Mouse (Mus musculus) thymus, postnatal 0 days (tissue): Measurements from ENCODE around the gene Vav2. TPM values are rescaled to one million over a fixed set of nuclear protein-coding genes. Genes with fewer than 3 reads are reported as not detected.
A peak's percentile ranks its signal among the peaks of the same experiment; 100 is the strongest.

Experiments
- DNase-seq: peaks from one replicate; pipeline ENCODE4 v3.0.0-alpha.2; 2015; ENCODE audit warnings: low spot score
- polyA plus RNA-seq: library from polyadenylated mRNA; unstranded; fragments of >200 nt; fragmentation: Nextera tagmentation; extraction: Ambion mirVana; gene quantifications from 2 replicates; pipeline ENCODE4 v1.2.1, GENCODE M21; 2015

Gene Vav2
- 6.4 and 7.9 TPM in 2 replicates for polyA plus RNA-seq

DNA sequence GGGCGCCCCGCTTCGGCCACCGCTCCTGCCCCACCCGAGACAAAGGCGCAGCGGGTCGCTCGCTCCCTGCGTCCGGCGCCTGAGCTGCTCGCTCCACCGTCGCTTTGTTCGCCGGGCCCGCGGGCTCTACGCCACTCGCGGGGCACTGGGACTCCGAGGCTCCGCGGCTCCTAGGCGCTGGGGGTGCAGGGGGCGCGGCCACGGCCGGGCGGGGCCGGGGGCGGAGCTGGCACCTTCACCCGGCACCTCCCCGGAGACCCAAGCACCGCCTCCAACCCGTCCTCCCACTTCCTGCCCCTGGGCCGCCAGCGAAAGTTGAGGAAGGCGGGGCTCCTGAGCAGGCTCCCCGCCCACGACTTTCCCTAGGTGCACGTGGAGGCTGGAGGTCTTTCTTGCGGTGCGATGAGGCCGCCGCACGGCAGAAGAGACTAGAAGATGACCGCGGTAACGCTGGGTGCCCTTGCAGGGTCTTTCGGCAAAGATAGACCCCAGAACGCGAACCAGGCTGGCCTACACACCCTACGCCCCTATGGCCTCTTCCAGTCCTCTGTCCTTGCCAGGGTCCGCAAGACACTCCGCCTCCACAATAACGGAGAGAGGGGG is at the start of gene Vav2:
Vav2 (minus strand) TSS at position 179 of the 603 bp plus-strand sequence.
- DNase-seq: peak; percentile 96

DNA sequence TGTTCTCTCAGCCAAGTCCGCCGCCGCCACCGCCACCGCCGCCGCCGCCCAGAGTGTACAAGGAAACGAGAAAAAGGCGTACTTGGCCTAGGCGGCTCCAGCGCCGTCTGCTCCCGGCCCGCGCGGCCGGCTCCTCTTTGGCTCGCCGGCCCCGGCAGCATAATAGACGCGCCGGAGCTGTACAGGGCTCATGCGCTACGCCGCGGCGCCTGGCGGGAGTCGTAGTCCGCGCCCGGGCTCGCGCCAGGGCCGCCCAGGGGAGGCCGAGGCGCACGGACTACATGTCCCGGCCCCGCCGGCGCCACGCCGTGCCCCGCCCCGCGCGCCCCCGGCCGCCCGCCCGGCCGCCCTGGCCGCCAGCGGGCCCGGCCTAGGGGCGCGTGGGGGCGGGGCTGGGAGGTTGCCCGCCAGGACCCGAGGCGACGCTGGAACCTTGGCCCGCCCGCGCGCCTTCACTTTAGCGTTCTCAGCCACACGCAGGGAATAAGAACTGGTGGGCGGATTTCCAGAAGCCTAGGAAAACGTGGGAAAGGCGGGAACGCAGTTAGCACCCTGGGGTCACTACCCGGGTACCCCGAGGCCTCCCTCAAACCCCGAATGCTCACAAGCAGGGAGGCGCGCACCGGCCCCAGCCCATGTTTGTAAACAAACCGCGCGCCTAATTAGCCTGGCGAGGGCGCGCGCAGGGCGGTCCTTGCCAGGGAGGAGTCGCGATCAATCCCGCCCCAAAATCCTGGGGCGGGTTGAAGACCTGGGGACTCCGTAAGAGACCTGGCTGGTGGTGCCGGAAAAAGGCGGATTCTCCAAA is 48.9 kb upstream of the Vav2 start:
- DNase-seq: peak; percentile 91

DNA sequence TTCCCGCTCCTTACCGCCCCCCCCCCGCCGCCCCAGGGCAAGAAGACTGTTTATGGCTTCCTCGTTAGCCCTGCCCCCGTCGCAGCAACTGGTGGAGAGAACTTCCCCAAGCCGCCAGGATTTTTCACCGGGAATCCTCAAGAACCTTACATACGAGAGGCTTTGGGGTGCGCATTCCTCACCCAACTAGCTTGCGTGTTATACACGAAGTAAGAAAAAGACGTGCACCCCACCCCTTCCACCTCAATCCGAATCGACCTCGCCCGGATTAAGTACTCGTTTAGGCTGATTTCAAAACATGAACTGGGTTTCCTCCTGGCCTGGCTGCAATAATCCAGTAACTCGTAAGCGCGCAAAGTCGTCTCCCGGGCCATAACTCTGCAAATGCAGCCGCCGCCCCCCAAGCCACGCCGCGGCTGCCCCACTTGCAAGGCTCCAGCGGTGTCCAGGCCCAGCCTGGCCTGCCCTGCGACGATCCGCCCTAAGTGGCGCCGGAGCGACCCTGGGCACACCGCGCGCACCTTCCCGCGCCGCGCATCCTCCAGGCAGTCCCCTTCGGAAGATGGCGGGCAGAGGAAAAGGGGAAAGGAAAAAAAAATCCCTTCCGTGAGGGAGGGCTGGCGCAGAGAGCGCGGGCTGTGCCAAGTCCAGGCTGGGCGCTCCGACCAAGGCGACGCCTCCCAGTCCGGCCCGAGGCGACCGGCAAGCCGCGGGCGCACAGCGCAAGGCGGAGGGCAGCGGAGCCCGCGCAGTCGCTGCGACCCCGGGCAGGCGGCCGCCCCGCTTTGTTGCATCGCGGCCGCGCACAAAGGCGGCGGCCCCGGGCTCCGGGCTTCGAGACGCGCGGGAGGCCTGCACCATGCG is 48.0 kb upstream of the Vav2 start:
- DNase-seq: peak; percentile 57

DNA sequence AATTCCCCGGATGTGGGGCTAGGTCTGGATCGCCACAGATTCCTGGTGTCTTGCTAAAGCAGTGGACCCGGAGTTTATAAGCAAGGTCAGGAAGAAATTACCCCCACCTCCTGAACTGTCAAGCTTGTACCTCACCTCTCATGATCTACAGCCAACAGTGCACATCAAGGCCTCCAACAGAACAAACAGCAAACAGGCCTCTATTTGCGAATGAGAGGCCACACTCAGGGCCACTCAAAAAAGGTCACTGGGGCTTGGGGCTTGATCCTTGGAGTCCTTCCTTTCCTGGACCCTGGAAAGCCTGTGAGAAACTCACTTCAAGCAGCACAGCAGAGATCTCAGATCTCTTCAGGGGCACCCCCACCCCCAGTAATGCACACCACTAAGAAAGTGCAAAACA is 47.1 kb upstream of the Vav2 start:
- DNase-seq: no peak

DNA sequence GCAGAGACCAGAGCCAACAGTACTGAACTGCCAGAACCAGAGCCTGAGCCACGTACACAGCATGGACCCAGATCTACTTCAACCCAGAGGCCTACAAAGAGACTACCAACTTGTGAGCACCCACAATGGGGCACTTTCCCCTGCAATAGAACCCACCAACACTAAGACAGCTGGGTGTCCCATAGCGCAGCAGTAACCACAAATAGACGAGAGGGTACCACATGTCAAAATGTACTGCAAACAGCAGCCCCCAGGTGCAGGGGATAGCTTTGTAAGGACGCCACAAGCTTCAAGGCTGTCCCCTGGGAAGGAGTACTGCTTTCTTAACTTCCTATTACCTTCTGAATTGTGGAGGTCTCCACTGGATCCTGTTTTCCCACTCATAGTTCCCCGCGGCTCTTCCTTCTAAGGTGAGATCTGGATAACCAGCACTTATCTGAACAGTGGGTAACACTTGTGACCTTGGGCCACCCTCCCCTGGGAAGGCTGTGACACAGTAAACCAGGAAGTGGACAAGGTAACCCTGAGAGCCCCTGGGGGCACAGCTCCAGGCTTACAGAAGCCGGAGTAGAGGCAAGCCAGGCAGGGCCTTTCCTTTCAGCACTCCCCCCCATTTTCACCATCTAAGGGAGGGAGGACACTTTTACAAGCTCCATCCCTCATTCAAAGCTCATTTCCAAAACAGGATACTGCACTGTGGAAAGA is 46.4 kb upstream of the Vav2 start:
- DNase-seq: peak; percentile 72

DNA sequence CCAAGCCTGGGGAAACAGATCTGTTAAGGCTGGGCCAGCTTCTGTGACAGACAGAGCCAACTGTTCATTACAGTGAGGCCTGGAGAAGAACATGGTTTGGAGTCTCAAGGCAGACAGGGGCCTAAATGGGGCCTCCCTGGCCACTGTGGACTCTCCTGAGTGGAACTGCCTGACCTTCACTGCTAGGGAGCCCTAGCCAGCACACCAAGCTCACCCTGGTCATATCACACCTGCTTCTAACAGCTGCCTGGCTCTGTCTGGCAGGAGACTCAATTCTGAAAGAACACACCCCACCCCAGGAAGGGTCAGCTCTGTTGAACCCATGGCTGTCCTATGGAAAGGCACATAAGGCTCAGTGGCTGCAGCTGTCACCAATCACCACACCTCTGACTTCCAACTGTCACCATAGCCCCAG is 44.3 kb upstream of the Vav2 start:
- DNase-seq: no peak

DNA sequence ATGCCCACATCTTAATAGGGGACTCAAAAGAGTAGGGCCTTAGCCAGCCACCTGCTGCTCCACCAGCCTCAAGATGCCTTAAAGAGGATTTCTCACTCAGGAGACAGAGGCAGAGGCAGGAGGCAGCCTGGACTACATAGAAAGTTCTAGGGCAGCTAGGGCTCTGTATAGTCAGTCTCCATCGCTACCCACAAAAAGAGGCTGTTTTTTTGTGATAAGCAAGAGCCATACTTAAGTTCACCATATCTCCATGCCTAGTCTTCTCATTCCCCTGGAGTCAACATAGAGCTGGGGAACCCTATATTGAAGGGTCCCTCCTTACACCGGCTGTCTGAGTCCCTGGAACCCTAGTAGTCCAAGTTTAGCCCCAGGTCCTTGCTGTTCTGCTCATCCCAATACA is 43.7 kb upstream of the Vav2 start:
- no peak for DNase-seq

DNA sequence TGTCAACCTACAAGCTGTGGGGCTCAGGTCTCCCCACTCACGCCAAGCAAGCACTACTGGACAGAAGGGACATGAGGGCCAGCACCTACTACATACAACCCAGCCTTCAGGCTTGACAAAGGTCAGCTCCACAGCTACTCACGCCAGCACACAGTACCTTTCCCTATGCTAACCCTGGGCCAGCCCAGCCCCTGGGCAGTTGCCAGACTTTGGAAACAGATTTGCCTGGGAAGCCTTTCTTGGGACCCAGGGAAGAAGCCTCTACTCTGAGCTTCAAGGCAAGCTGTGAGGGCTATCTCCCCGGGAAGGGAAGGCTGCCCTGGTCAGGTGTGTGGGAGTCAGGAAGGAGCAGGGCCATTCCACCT is 43.1 kb upstream of the Vav2 start:
- no peak for DNase-seq

DNA sequence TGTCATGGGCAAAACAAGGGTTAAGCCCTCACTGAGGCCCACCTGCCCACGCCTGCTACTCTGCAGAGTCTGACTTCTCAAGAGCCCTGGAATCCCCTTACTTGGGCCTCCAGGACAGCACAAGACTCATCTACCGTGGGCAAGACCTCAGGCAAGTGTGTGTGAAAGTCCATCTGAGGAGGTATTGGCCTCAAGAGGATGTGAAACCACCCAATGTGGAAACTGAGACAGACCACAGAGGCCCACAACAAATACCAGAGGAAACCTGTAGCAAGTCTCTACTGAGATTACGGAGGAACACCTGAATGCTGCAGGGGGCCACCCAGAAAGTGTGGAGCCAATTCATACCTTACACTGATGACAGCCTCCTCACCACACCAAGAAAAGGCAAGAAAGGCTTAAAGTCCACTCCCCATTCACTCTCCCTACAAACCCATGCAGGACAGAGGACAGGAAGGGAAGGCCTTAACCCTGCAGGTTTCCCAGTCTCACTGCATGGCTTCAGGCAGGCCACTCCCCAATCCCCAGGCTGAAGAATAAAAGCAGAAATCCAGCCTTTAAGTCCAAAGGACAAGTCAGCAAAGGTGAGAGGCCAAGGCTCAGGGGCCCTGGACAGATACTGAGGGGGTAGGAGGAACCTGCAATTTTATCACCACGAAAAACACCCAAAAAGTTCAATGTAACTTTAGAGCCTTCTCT is 42.6 kb upstream of the Vav2 start:
- DNase-seq: no peak

DNA sequence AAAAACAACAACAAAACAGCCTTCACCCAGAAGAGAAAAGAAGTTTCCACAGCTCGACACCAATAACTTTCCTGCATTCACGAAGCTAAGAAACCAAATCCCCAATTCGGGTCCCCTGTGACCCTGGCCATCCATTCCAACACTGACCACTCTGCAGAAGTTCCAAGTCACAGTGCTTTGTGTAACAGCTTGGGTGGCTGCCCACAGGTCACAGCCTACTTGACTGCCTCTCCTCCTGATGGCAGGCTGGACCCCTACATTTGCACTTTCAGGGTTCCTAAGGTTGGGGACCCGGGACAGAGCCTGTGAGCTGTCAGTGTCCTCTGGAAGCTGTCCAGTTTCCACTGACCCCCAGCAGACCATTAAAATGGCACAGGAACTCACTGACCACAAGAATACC is 36.1 kb upstream of the Vav2 start:
- DNase-seq: no peak

DNA sequence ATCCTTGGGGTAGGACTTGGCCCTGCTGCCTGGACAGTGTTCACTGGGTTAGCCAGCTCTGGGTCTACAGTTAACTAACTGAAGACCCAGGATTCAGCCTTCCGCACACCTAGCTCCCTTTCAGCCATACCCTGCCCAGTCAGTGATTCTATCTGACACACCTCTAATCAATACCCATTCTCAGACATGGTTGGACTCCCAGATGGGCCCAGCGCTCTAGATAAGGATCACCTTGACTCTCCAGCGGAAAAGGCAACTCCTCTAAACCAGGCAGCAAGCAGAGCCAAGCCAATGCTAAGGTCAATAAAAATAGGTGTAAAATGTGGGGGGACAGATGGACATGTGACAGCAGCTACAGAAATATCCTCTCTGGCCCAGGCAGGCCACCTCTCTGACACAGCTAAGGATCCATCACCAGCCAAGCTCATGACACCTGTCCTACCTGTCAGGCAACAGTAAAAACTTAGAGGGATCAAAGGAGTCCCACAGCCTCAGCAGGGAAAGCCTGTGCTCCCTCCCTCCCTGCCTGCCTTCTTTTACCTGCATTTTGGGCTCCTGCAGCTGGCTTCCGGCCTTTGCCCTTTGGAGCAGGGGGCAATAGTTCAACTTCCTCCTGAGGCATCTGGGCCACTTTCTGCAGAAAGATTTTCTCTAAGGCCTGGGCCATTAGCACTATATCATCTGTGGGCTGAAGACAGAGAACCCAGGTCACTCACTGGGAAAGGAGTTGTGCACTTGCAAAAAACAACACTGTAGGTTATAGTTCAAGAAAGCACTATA is 35.2 kb upstream of the Vav2 start:
- no peak for DNase-seq

DNA sequence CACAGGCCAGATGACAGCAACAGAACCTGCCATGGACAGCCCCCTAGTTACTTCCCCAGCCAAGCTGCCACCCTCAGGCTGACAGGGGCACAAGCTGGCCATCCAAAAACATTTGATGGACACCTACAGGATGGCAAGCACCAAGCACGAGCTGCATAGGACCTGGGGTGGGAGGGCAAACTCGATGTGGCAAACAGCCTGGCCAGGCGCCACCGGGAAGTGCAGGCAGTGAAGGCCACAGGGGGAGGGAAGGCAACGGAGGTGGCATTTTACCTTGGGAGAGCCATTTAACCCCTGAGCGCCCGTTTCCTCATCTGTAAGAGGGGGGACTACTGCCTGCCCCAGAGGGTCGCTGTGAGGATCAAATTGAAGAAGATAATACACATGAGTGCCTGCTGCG is 33.8 kb upstream of the Vav2 start:
- no peak for DNase-seq

DNA sequence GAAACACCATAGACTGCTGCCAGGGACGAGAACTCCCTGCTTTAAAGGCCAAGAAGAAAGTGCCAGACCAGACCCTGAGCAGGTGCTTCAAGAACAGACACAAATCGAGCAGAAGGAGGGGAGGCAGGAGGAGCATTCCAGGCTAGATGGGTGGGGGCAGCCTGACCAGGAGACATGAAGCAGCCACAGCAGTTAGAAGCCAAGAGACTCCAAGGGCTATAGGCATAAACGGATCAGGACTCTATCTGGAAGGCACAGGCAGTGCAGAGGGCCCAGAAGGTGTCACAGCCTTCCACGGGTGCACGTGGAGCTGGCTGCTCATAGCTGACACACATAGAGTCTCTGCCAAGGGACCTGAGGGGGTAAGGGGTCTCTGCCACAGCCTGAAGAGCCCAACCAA is 33.3 kb upstream of the Vav2 start:
- no peak for DNase-seq

DNA sequence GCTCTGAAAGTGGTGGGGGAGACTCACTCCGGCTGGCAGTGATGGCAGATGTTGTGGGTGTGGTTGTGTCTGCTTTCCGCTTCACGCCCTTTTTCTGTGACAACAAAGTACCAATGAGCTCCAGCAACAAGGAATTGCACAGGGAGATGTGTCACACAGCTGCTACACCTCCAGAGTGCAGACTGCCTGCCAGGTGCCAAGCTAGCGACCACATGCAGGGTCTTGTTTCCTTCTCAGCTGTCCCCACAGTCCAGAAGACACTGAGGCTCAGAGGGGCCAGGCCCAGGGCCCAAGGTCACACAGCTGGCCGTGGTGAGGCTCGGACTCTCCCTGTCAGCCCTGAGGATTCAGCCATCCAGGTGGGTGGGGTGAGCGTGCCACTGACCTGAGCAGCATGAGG is 32.9 kb upstream of the Vav2 start:
- no peak for DNase-seq

DNA sequence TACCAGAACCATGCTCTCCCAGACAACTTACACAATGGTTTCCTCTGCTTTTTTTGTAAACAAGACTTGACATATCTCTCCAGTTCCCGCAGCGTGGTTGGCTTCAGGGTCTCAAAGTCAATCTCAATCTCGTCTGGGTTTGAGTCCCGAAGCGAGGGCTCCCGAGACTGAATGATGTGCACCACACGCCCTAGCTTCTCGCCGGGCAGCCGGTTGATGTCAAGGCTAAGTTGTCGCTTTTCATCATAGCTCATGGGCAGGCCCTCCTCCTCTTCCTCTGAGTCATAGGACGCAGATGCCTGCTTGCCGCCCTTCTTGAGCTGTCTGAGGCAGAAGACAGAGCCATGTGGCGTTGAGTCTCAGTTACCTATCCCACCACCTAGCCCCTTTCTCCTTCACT is 23.4 kb upstream of the Vav2 start:
- DNase-seq: no peak

DNA sequence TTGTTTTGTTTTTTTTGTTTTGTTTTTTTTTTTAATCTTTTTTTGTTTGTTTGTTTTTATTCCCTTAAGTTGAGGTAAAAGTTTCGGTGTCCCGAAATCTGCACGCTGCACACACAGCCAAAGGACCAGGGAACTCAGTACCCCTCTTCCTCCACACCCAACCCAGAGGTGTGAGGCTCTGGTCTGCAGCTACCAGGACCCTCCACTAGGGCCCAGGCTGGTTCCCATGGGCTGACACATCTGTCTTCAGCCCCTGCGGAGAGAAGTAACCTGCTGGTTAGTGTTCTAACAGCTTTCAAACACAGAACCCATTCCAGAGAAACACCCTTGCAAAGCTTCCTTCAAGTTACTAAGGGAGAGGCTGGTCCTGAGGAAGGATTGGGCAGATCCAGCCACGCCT is 20.9 kb upstream of the Vav2 start:
- no peak for DNase-seq

DNA sequence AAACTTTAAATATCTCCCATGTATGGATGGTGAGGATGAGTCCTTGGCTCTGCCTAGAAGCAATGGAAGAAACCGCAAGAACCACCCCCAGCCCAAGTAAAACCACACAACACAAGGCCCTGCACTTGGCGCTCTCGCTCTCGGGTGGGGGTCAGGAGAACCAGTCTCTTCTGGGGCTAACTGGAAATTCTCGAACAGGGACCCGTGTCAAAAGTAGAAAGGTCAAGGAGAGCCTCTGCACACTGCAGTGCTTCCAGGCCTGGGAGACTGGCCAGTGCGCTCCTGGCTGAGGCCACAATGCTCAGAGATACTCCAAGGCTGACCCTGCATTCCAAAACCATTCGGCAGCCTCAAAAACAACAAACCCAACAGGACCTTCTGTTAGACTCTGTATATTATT is 20.0 kb upstream of the Vav2 start:
- no peak for DNase-seq

DNA sequence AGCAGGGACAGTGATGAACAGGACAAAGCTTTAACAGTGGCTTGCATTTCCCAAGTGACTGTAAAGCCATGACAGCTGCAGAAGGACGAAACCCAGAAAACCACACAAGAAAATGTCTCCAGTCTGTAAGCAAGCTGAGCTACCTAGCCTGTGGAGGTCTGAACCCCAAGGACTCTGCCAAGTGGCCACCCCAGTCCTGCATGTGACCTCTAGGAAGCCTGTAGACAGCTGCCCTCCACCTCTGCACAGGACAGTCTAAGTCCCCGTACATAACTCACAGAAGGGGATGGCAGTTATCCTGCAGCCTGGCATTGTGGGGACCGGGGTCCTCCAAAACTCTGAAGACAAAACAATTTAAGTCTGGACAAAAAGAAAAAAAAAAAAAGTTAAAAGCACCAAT is 19.1 kb upstream of the Vav2 start:
- DNase-seq: no peak

DNA sequence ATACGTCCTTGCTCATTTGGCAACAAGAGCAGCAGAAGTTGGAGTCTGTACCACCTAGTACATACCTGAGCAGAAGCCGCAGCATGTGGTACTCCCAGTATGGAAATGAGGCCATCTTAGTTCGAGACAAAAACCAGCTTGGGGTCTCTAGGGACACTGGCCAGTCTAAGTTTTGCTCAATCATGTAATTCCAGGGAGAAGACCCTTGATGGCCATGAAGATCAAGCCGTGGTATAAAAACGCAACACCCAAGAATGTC is 16.5 kb upstream of the Vav2 start:
- no peak for DNase-seq

DNA sequence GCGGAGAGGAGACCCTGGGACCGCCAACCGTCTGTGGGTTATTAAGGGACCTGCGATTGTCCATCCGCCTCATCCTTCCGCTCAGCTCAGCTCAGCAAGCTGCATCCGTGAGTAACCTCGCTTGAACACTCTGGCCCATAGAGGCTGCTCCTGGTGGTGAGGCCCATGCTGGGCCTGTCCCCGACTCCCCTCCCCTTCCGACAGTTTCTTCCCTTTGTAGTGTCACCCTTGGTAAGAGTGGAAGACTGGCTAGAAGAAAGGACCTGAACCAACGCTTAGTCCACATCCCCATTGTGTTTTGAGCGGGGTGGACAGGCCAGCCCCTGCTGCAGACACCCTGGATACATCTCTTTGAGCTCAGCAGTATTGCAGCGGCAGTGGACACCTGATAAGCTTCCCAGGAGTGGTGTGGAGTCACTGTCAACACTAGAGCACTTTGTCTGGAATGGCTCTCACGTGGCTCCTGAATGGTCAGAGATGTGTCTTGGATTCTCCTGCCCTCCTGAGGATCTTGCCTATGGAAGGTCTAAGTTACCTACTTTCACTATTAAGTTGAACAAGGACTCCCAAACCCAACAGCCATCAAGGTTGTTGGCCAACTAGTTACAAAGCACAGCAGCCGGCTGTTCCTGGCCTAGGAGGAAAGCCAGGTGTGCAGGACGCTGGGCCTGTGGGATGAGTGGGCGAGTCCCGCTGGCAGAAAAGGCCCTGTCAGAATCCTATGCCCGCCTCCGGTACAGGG is 16.0 kb upstream of the Vav2 start:
- no peak for DNase-seq
